Mouse (Mus musculus): Measurements from ENCODE around the gene Adam33. TPM values are rescaled to one million over a fixed set of nuclear protein-coding genes. Genes with fewer than 3 reads are reported as not detected.
A peak's percentile ranks its signal among the peaks of the same experiment; 100 is the strongest.

Adam33 gene
- polyA plus RNA-seq, 1 experiment from 2014 or later, result 2.9 TPM

GRCm38 (mm10) chr2:131055631-131056030 lies 8.0 kb downstream of the Adam33 start:
- Histone ChIP-seq H3K4me1 (peaks cover 36% of the 10 kb centered on the region), H3K27me3 (replicated peaks) (peaks cover 60% of the 10 kb centered on the region), H3K9ac (replicated peaks) (no peak overlapping the region), H3K27ac (replicated peaks) (no peak overlapping the region), H3K4me2 (peak overlapping the region; percentile 60), H3K4me3 (replicated peaks) (no peak overlapping the region), H3K36me3 (no peaks in the 10 kb centered on the region), H3K9me3 (replicated peaks) (no peaks in the 10 kb centered on the region)
- 0 out of 2 replicates have a peak, but pooled peaks have one; percentile 23 for ATAC-seq (ENCODE audit: low FRiP score)
- WGBS, result 4% methylated on average over 10 of the region's 10 CpGs

- H3K27ac ChIP-seq (replicated peaks), result no peak overlapping the region
- peak overlapping the region; percentile 60 for H3K4me2 ChIP-seq
- H3K27me3 ChIP-seq (replicated peaks), result peaks cover 60% of the 10 kb centered on the region
- WGBS, result 2% methylated on average over 21 of the region's 21 CpGs
- H3K9ac ChIP-seq (replicated peaks), result peak overlapping the region; percentile 28
- 0 out of 2 replicates have a peak, but pooled peaks have one; percentile 17 for ATAC-seq (ENCODE audit: low FRiP score)
- peak overlapping the region; percentile 37 for H3K4me3 ChIP-seq (replicated peaks)
- no peaks in the 10 kb centered on the region for H3K36me3 ChIP-seq
- H3K9me3 ChIP-seq (replicated peaks), result no peaks in the 10 kb centered on the region
- H3K4me1 ChIP-seq, result peaks cover 31% of the 10 kb centered on the region
These were observed 8.9 kb downstream of the Adam33 start for GRCm38 (mm10) chr2:131054646-131055264.

- Histone ChIP-seq H3K27ac (replicated peaks) (no peak overlapping the region), H3K9me3 (replicated peaks) (no peaks in the 10 kb centered on the region), H3K9ac (replicated peaks) (peak overlapping the region; percentile 28), H3K36me3 (no peaks in the 10 kb centered on the region), H3K27me3 (replicated peaks) (peaks cover 60% of the 10 kb centered on the region), H3K4me2 (peak overlapping the region; percentile 60), H3K4me1 (peaks cover 28% of the 10 kb centered on the region), H3K4me3 (replicated peaks) (peak overlapping the region; percentile 37)
- under 1% methylated on average over 45 of the region's 45 CpGs for WGBS
- ATAC-seq (ENCODE audit: low FRiP score), result peak; percentile 37; the same call in 1 of the 2 replicates
These were observed 9.6 kb downstream of the Adam33 start for GRCm38 (mm10) chr2:131053851-131054645.

- Histone ChIP-seq H3K27me3 (replicated peaks) (peaks cover 60% of the 10 kb centered on the region), H3K4me3 (replicated peaks) (no peak overlapping the region), H3K9ac (replicated peaks) (no peak overlapping the region), H3K4me2 (no peak overlapping the region), H3K4me1 (peaks cover 28% of the 10 kb centered on the region), H3K27ac (replicated peaks) (no peak overlapping the region), H3K9me3 (replicated peaks) (no peaks in the 10 kb centered on the region), H3K36me3 (no peaks in the 10 kb centered on the region)
- no peak for ATAC-seq (ENCODE audit: low FRiP score)
- WGBS, result 68% methylated on average over 6 of the region's 6 CpGs
These were observed 10.7 kb downstream of the Adam33 start for GRCm38 (mm10) chr2:131052862-131053418.

- Histone ChIP-seq H3K4me2 (no peak overlapping the region), H3K27me3 (replicated peaks) (peaks cover 62% of the 10 kb centered on the region), H3K27ac (replicated peaks) (no peak overlapping the region), H3K9ac (replicated peaks) (no peak overlapping the region), H3K4me3 (replicated peaks) (no peak overlapping the region), H3K36me3 (no peaks in the 10 kb centered on the region), H3K9me3 (replicated peaks) (no peaks in the 10 kb centered on the region), H3K4me1 (peaks cover 28% of the 10 kb centered on the region)
- ATAC-seq (ENCODE audit: low FRiP score), result no peak
- WGBS, result 68% methylated on average over 5 of the region's 5 CpGs
These were observed 11.6 kb downstream of the Adam33 start for GRCm38 (mm10) chr2:131052043-131052442.

GRCm38 (mm10) chr2:131046025-131046424 lies 17.6 kb downstream of the Adam33 start:
- H3K27me3 ChIP-seq (replicated peaks), result peaks cover 20% of the 10 kb centered on the region
- no peak overlapping the region for H3K4me2 ChIP-seq
- H3K9ac ChIP-seq (replicated peaks), result no peak overlapping the region
- no peaks in the 10 kb centered on the region for H3K9me3 ChIP-seq (replicated peaks)
- WGBS, result 88% methylated on average over 2 of the region's 2 CpGs
- no peak overlapping the region for H3K4me3 ChIP-seq (replicated peaks)
- no peak overlapping the region for H3K27ac ChIP-seq (replicated peaks)
- no peak for ATAC-seq (ENCODE audit: low FRiP score)
- no peaks in the 10 kb centered on the region for H3K36me3 ChIP-seq
- H3K4me1 ChIP-seq, result peaks cover 13% of the 10 kb centered on the region

GRCm38 (mm10) chr2:131044989-131045720 lies 18.5 kb downstream of the Adam33 start:
- 89% methylated on average over 9 of the region's 9 CpGs for WGBS
- Histone ChIP-seq H3K27ac (replicated peaks) (no peak overlapping the region), H3K9me3 (replicated peaks) (no peaks in the 10 kb centered on the region), H3K27me3 (replicated peaks) (peaks cover 21% of the 10 kb centered on the region), H3K4me3 (replicated peaks) (no peak overlapping the region), H3K36me3 (no peaks in the 10 kb centered on the region), H3K4me2 (no peak overlapping the region), H3K9ac (replicated peaks) (no peak overlapping the region), H3K4me1 (peaks cover 21% of the 10 kb centered on the region)
- ATAC-seq (ENCODE audit: low FRiP score), result no peak

- Histone ChIP-seq H3K27me3 (replicated peaks) (peaks cover 27% of the 10 kb centered on the region), H3K4me3 (replicated peaks) (0 out of 2 replicates have a peak overlapping the region, but pooled peaks have one; percentile 7), H3K36me3 (no peaks in the 10 kb centered on the region), H3K27ac (replicated peaks) (no peak overlapping the region), H3K4me2 (peak overlapping the region; percentile 19; the same call in 1 of the 2 replicates), H3K4me1 (peaks cover 24% of the 10 kb centered on the region), H3K9ac (replicated peaks) (no peak overlapping the region), H3K9me3 (replicated peaks) (no peaks in the 10 kb centered on the region)
- WGBS, result 16% methylated on average over 7 of the region's 7 CpGs
- no peak for ATAC-seq (ENCODE audit: low FRiP score)
These were observed 19.2 kb downstream of the Adam33 start for GRCm38 (mm10) chr2:131044354-131044852.

GRCm38 (mm10) chr2:131042988-131043387 lies 20.6 kb downstream of the Adam33 start, which contains the start of gene Gfra4:
Gfra4 (minus strand) TSS chr2:131043088.
- Histone ChIP-seq H3K27me3 (replicated peaks) (peaks cover 27% of the 10 kb centered on the region), H3K27ac (replicated peaks) (no peak within 1 kb of the TSS), H3K36me3 (no peaks in the 10 kb centered on the region), H3K9ac (replicated peaks) (peak within 1 kb of the TSS; percentile 73), H3K4me1 (peaks cover 24% of the 10 kb centered on the region), H3K4me3 (replicated peaks) (peak within 1 kb of the TSS; percentile 61), H3K9me3 (replicated peaks) (no peaks in the 10 kb centered on the region), H3K4me2 (peak within 1 kb of the TSS; percentile 67)
- ATAC-seq (ENCODE audit: low FRiP score), result no peak
- 71% methylated on average over 2 of the region's 2 CpGs for WGBS

- H3K4me1 ChIP-seq, result peaks cover 24% of the 10 kb centered on the region
- peaks cover 25% of the 10 kb centered on the region for H3K27me3 ChIP-seq (replicated peaks)
- peak overlapping the region; percentile 79 for H3K27ac ChIP-seq (replicated peaks)
- ATAC-seq (ENCODE audit: low FRiP score), result peak; percentile 92
- H3K4me3 ChIP-seq (replicated peaks), result peak overlapping the region; percentile 61
- H3K9me3 ChIP-seq (replicated peaks), result no peaks in the 10 kb centered on the region
- H3K9ac ChIP-seq (replicated peaks), result peak overlapping the region; percentile 73
- 3% methylated on average over 91 of the region's 115 CpGs for WGBS
- no peaks in the 10 kb centered on the region for H3K36me3 ChIP-seq
- peak overlapping the region; percentile 67 for H3K4me2 ChIP-seq
These were observed 22.5 kb downstream of the Adam33 start for GRCm38 (mm10) chr2:131040854-131041825.

All from neural tube, embryonic 15.5 days (tissue).